Mouse (Mus musculus) midbrain, embryonic 16.5 days (tissue): ENCODE results near the gene St7l. TPM values are rescaled to one million over a fixed set of nuclear protein-coding genes. Genes with fewer than 3 reads are reported as not detected.

Experiments used
- ATAC-seq: fragments of 200-750 bp; cut with Nextera tagmentation; 2 replicates; pipeline ENCODE4 v1.8.0; 2017; ENCODE audit warnings: moderate TSS enrichment
- H3K27ac ChIP-seq: fragments of 300-500 bp; sonication (generic); 2 replicates; pipeline ENCODE4 v1.5.1; 2014; ENCODE audit warnings: mild to moderate bottlenecking, low read length, mixed read lengths
- H3K27me3 ChIP-seq: fragments of 300-500 bp; sonication (generic); 2 replicates; pipeline ENCODE4 v1.6.1; 2014; ENCODE audit warnings: low read depth, low read length, mixed read lengths; ENCODE audit not compliant: control insufficient read depth, insufficient read depth
- H3K36me3 ChIP-seq: fragments of 300-500 bp; sonication (generic); 2 replicates; pipeline ENCODE4 v1.6.1; 2014; ENCODE audit warnings: mild to moderate bottlenecking, low read length, moderate library complexity, mixed read lengths; ENCODE audit not compliant: control insufficient read depth, insufficient read depth
- H3K4me1 ChIP-seq: fragments of 300-500 bp; sonication (generic); 2 replicates; pipeline ENCODE4 v1.6.1; 2014; ENCODE audit warnings: mild to moderate bottlenecking, low read length, mixed read lengths; ENCODE audit not compliant: control insufficient read depth, insufficient read depth
- H3K4me2 ChIP-seq: fragments of 300-500 bp; sonication (generic); 2 replicates; pipeline ENCODE4 v1.6.1; 2014; ENCODE audit warnings: mild to moderate bottlenecking, low read length, mixed read lengths
- H3K4me3 ChIP-seq: fragments of 300-500 bp; sonication (generic); 2 replicates; pipeline ENCODE4 v1.5.1; 2014; ENCODE audit warnings: low read depth, mild to moderate bottlenecking, low read length, moderate library complexity, mixed read lengths
- H3K9ac ChIP-seq: fragments of 300-500 bp; sonication (generic); 2 replicates; pipeline ENCODE4 v1.6.1; 2014; ENCODE audit warnings: low read depth, low read length, mixed read lengths
- H3K9me3 ChIP-seq: fragments of 300-500 bp; sonication (generic); replicated peaks from 2 replicates; pipeline ENCODE4 v1.6.1; 2014; ENCODE audit warnings: mild to moderate bottlenecking, low read length, mixed read lengths; ENCODE audit not compliant: control insufficient read depth, poor library complexity, severe bottlenecking
- WGBS: fragments of 180-500 bp; shearing (Covaris S2); extraction: QIAGEN DNeasy Blood & Tissue Kit; methylation state at CpG from one replicate; pipeline ENCODE4 v1.1.7; 2014; 5-methylcytosine and 5-hydroxymethylcytosine counted together
- polyA plus RNA-seq: library from polyadenylated mRNA; unstranded; fragments of >200 nt; fragmentation: Nextera tagmentation; extraction: Ambion mirVana; gene quantifications from 2 replicates; pipeline ENCODE4 v1.2.1, GENCODE M21; 2015

The St7l gene
- polyA plus RNA-seq: 37.6 and 38.3 TPM in 2 replicates

GRCm38 (mm10) chr3:104863786-104864650 is at the start of gene St7l, which contains the start of gene Capza1:
St7l (plus strand) TSS chr3:104864005.
Capza1 (minus strand) TSS chr3:104864505.
- Histone ChIP-seq H3K9me3 (no peaks in the 10 kb centered on the region), H3K27ac (peak within 1 kb of the TSS; percentile 96), H3K4me3 (peak within 1 kb of the TSS; percentile 96), H3K36me3 (peaks cover 4% of the 10 kb centered on the region), H3K27me3 (no peaks in the 10 kb centered on the region), H3K9ac (peak within 1 kb of the TSS; percentile 98), H3K4me1 (peaks cover 34% of the 10 kb centered on the region), H3K4me2 (peak within 1 kb of the TSS; percentile 81)
- ATAC-seq: peak; percentile 98
- under 1% methylated on average over 43 of the region's 43 CpGs for WGBS

- 100% methylated on average over 1 of the region's 1 CpGs for WGBS
Observed at GRCm38 (mm10) chr3:104814746-104815145, 49.1 kb upstream of the St7l start.

GRCm38 (mm10) chr3:104815346-104815745 is 48.5 kb upstream of the St7l start:
- no peaks in the 10 kb centered on the region for H3K36me3 ChIP-seq
- no peaks in the 10 kb centered on the region for H3K9me3 ChIP-seq
- H3K4me1 ChIP-seq: peaks cover 8% of the 10 kb centered on the region
- ATAC-seq: no peak
- H3K4me2 ChIP-seq: no peak overlapping the region
- 88% methylated on average over 2 of the region's 2 CpGs for WGBS
- H3K27ac ChIP-seq: no peak overlapping the region
- H3K4me3 ChIP-seq: no peak overlapping the region
- H3K9ac ChIP-seq: no peak overlapping the region
- H3K27me3 ChIP-seq: no peaks in the 10 kb centered on the region

More at GRCm38 (mm10) chr3:104814746-104815145, 49.1 kb upstream of the St7l start:
- no peak overlapping the region for H3K4me2 ChIP-seq
- H3K27ac ChIP-seq: no peak overlapping the region
- no peaks in the 10 kb centered on the region for H3K27me3 ChIP-seq
- no peak for ATAC-seq
- no peak overlapping the region for H3K4me3 ChIP-seq
- H3K36me3 ChIP-seq: no peaks in the 10 kb centered on the region
- no peaks in the 10 kb centered on the region for H3K9me3 ChIP-seq
- H3K4me1 ChIP-seq: peaks cover 8% of the 10 kb centered on the region
- no peak overlapping the region for H3K9ac ChIP-seq

GRCm38 (mm10) chr3:104816130-104816529 is 47.7 kb upstream of the St7l start:
- WGBS: 96% methylated on average over 7 of the region's 7 CpGs
- ATAC-seq: no peak
- Histone ChIP-seq H3K27ac (no peak overlapping the region), H3K4me1 (peaks cover 8% of the 10 kb centered on the region), H3K4me3 (no peak overlapping the region), H3K9ac (no peak overlapping the region), H3K36me3 (peaks cover 4% of the 10 kb centered on the region; the same call in 1 of the 2 replicates), H3K4me2 (no peak overlapping the region), H3K9me3 (no peaks in the 10 kb centered on the region), H3K27me3 (no peaks in the 10 kb centered on the region)

- Histone ChIP-seq H3K9ac (peak overlapping the region; percentile 64), H3K9me3 (no peaks in the 10 kb centered on the region), H3K27me3 (no peaks in the 10 kb centered on the region), H3K36me3 (peaks cover 8% of the 10 kb centered on the region; the same call in 1 of the 2 replicates), H3K4me2 (peak overlapping the region; percentile 96), H3K4me1 (peaks cover 8% of the 10 kb centered on the region), H3K27ac (peak overlapping the region; percentile 17), H3K4me3 (peak overlapping the region; percentile 67)
- ATAC-seq: peak; percentile 88
- WGBS: under 1% methylated on average over 46 of the region's 46 CpGs
Observed at GRCm38 (mm10) chr3:104817481-104817990, 46.3 kb upstream of the St7l start.

- Histone ChIP-seq H3K27me3 (no peaks in the 10 kb centered on the region), H3K36me3 (peaks cover 8% of the 10 kb centered on the region; the same call in 1 of the 2 replicates), H3K4me2 (peak within 1 kb of the TSS; percentile 96), H3K27ac (peak within 1 kb of the TSS; percentile 17), H3K9me3 (no peaks in the 10 kb centered on the region), H3K4me3 (peak within 1 kb of the TSS; percentile 67), H3K4me1 (peaks cover 8% of the 10 kb centered on the region), H3K9ac (peak within 1 kb of the TSS; percentile 64)
- under 1% methylated on average over 40 of the region's 40 CpGs for WGBS
- ATAC-seq: peak; percentile 78
Observed at GRCm38 (mm10) chr3:104817991-104818748, 45.6 kb upstream of the St7l start, which contains the start of gene Mov10. Mov10 (minus strand) TSS chr3:104818563.

- Histone ChIP-seq H3K36me3 (peaks cover 8% of the 10 kb centered on the region; the same call in 1 of the 2 replicates), H3K4me3 (peak overlapping the region; percentile 67), H3K4me2 (peak overlapping the region; percentile 96), H3K9me3 (no peaks in the 10 kb centered on the region), H3K27ac (no peak overlapping the region), H3K9ac (no peak overlapping the region), H3K4me1 (peaks cover 8% of the 10 kb centered on the region), H3K27me3 (no peaks in the 10 kb centered on the region)
- ATAC-seq: no peak
- WGBS: 6% methylated on average over 3 of the region's 3 CpGs
Observed at GRCm38 (mm10) chr3:104818749-104819134, 45.1 kb upstream of the St7l start.

- no peak overlapping the region for H3K4me2 ChIP-seq
- H3K36me3 ChIP-seq: peaks cover 9% of the 10 kb centered on the region; the same call in 1 of the 2 replicates
- 45% methylated on average over 1 of the region's 1 CpGs for WGBS
- no peak overlapping the region for H3K27ac ChIP-seq
- peaks cover 8% of the 10 kb centered on the region for H3K4me1 ChIP-seq
- H3K4me3 ChIP-seq: no peak overlapping the region
- ATAC-seq: no peak
- H3K9me3 ChIP-seq: no peaks in the 10 kb centered on the region
- H3K27me3 ChIP-seq: no peaks in the 10 kb centered on the region
- H3K9ac ChIP-seq: no peak overlapping the region
Observed at GRCm38 (mm10) chr3:104820426-104820825, 43.4 kb upstream of the St7l start.
